Mouse (Mus musculus): ENCODE data around the gene Stap1.
A peak's percentile ranks its signal among the peaks of the same experiment; 100 is the strongest.

Gene Stap1

DNA sequence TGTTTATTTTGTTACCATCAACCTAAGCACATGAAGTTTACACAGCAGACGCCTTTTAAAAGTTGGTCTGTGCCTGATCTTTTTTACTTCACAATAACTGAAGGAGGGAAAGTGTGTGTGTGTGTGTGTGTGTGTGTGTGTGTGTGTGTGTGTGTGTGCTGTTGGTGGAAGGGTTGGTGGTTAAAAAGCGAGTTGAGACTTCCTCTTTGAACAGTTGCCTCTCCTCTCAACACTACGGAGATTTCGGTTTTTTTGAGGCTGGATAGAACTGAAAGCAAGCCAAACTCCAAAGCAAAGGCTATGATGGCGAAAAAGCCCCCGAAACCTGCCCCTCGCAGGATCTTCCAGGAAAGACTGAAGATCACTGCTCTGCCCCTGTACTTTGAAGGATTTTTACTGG lies at the start of gene Stap1:
Gene Stap1 (plus strand): TSS at position 209 of the 400 bp plus-strand sequence.
- DNase-seq = no peak

DNA sequence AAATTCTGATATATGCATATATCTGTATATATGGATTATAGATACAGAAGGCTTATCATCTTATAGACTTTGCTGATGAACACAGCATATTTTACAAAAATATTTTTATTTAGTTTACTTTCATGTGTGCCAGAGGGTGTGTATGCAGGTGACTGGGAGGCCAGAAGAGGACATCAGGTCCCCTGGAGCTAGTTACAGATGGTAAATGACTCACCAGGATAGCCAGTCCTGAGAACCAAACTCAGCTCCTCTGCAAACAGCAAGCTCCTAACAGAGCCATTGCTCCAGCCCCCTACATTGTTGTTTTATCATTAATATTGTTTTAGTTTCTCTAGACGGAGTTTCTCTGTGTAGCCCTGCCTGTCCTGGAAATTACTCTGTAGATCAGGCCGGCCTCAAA lies 41.7 kb upstream of the Stap1 start:
- no peak for DNase-seq

DNA sequence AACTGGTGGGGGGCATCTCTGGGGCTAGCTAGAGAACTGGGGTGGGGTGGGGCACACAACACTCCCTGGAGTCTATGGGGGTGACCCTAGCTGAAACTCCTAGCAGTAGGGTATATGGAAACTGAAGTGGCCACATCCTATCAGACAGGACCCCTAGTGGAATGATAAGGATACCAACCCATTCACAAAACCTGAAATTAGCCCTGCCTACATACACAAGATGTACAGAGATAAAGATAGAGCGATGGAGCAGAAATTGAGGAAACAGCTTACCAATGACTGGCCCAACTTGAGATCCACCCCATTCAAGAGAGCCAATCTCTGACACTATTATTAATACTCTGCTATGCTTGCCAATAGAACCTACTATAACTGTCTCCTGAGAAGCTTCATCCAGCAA lies 8.0 kb upstream of the Stap1 start:
- no peak for DNase-seq

DNA sequence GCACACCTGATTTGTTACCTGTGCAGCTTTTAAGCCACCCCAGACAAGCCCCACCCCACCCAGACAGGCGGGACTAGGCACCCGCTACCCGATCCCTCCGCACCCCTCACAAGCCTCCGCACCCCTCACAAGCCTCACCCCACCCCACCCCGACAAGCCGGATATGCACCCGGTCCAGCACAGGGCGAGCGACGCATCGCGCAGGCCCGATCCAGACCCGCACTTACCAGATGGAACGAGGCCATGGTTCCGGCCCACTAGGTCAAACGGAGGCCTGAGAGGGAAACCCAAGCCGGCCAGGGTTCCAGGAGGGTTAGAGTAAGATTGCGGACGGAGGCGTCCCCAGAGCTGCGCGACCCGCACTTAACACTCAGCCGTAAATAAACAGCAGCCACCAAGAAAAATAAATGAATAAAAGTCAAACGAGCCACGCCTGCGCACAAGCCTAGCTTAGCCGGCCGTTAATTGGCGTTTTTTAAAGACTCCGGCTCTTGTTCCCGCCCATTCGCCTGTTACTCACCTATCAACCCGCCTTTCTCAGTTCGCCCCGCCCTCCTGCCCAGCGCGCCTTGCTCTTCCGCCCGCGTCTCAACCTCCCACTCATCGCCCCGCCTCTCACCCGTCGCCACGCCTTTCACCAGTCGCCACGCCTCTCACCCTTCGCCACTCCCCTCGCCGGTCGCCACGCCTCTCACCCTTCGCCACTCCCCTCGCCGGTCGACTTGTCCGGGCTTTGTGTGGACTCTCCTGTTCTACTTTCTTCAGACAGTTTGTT lies 6.3 kb upstream of the Stap1 start, which contains the start of gene Cenpc1:
Gene Cenpc1 (minus strand): TSS at position 483 of the 775 bp plus-strand sequence.
- DNase-seq = peak; percentile 99

DNA sequence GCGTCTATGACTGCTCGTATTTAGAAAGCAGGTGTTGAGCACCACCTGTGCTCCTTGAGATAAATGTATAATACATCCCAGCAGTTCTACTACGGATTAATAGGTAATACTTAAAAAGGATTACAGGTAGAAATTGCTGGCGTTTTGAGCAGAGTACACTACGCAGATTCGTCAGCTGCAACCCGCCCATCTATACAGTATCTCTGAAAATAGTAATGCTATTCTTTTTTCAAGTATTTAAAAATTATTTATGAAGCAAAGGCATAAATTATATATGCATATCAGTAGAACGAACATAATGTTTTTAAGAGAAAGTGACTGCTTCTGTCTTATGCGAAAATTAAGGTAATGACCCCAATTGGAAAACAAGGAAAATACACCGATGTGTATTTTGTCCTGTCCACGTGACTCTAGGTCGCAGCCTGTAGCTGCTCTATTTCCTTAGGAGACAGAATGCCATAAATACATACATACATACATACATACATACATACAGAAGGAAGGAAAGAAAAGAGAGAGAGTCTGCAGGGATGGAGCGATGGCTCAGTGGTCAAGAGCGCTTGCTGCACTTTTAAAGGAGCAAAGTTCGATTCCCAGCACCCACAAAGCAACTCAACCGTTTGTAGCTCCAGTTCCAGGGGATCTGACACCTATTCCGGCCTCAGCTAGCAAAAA lies 5.5 kb upstream of the Stap1 start:
- no peak for DNase-seq

DNA sequence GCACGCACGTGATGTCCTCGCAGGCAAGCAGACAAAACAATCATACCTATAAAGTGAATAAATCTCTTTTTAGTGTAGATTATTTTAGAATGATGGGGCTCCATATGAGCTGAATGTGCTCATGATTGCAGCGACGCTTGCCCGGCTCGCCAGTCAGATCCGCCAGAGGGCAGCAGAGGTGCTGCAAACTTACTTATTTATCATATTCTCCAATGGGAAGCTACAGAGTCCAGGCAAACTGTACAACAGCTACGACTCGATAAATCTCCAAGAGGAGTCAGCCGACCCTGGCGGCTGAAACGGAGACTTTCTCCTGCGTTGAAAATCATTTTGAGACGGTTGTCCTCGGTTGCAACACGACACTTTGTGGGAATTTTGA lies 5.0 kb upstream of the Stap1 start:
- peak; percentile 92 for DNase-seq

DNA sequence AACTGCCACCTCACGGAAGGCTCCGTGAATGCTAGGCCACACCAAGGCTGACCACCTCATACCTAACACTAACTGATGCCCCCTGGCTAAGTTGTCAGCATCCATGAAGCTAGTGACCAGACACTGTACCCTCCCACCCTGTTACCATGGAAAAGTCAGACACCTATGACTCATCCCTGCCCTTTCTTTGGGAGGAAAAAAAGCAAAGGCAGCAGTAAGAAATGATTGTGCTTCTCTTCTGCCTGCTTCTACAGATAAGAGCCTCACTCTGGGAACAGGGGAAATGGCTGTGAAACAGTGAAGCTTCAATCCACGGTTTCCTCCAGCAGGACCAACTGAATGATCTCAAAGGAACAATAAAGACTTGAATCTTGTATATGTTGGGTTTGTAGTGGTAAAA lies 3.1 kb upstream of the Stap1 start:
- DNase-seq = no peak

DNA sequence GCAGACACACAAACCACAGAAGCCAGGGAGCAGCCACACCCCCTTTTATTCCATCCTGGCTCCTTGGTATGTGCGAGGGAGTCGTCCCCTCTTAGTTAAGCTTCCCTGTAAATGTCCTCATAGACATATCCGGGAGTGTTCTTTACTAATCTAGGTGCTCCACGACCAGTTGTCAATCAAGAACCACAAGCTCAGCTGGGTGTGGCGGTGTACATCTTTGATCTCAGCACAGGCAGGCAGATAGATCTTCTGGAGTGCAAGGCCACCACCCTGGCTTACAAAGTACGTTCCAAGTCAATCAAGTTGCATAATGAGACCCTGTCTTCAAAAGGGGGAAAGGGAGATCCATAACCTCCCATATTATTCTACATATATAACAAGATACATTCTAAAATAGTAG lies 2.4 kb upstream of the Stap1 start:
- DNase-seq = no peak

DNA sequence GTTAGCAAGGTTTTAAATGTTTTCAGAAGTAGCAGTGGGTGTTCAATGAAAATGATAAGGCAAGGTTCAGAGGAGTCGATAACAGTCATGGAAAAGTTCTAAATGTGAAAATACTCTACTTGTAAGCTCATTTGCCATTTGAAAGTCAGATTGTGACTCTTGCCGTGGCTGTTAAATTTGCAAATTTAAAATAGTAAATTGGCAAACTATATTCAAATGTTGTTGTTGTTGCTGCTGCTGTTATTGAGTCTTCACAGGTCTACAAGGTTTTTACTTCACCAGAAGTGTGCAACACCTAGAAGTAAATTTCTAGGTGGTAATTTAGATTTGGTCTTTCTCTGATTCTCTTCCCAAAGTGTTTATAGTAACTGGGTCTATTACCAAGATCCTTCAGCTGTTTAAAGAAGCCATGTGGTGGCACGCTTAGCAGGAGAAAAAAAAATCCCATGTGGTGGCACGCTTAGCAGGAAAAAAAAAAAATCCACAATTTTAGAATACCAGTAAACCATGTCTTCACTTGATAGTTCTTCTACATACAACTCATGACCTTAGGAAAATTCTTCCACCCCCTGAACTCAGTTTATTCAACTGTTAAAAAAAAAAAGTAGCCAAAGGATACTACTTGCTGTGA lies 1.3 kb downstream of the Stap1 start:
- no peak for DNase-seq

DNA sequence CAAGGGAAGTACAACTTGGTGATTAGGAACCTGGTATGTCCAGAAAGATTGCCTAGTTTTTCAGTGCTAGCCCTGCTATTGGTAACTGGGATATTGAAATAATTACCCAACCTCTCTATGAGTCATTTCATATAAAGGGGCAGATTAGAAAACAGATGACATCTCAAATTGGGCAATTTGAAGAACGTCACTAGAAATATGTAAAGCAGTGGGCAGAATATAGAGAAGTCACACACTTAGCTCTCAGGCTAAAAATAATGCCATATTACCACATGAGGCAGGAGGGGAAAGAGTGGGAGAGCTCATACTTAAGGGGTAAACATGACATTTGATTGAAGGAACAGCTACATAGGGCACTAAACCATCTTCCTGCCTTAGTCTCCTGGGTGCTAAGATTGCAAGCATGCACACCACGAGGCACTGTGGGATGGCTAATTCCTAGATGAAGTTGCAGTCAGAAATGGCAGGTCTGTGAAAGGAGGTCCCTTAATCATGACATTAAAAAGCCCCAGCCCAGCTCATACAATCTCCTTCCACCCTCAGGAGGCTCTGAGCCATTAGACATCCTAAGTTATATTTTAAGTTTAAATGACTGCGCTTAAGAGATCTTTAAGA lies 7.3 kb downstream of the Stap1 start:
- DNase-seq = no peak

DNA sequence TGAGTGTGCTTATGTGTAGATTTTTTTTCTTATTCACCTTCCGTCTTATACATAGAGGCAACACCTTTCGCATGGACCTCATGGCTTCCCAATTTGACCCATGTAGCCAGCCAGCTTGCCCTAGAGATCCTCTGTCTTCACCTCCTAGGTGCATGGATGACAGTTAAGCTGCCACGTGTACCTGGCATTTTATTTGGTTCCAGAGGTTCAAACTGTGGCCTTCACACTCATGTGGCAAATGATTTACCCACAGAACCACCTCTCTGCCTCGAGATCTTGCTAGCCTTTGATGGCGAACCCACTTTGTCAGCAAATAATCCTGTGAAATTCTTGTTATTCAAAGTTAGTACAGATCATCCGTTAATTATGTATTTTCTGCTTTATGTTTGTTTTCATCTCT lies 12.4 kb downstream of the Stap1 start:
- no peak for DNase-seq

DNA sequence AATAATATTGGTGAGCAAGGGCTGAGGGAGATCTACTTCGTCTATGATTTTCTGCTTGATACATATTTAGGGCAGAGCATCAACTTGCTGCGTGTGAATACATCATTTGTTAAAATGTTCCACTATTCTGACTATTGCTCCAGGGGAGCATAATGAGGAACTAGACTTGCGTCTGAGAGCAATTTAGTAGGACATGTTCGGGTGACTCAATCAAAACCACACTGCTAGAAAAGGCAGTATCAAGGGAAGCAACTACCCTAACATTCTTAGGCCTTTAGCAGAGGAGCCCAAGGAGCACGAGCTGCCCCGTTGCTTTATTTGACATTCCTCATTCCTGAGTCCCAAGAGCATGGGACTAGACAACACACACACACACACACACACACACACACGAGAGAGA lies 13.4 kb downstream of the Stap1 start:
- no peak for DNase-seq

DNA sequence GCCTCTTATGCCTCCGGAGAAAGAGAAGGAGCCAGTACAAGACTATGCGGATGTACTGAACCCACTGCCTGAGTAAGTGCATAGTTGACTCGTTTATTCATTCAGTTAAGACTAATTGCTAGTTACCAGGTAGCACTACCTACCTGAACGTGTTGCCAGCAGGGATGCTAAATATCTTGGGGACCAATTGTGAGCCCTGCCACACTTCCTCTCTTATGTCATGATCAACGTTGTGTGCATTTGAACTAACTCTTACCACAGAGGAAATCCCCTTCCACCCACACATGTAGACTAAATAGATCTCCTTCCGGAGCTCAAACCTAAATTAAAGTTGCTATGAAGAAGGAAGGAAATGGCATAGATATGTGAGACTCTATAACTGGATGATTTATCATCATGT lies 15.2 kb downstream of the Stap1 start:
- no peak for DNase-seq

DNA sequence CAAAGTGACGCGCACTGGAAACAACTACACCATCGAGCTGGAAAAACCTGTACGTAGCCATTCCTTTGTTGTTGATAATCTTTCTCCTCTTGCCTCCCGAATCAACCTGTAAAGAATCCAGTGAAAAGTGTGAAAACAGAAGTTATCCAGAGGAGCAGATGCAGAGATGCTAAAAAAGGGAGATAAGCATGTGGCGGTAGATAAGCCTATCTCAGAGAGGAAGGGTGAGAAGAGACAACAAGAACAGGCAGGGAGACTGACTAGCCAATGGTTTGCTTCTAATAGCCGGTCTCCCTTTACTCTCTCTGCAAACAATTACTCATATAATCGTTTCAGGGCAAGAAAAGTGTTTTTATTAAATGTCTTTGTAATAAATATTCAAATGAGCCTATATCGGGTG lies 23.2 kb downstream of the Stap1 start:
- no peak for DNase-seq

DNA sequence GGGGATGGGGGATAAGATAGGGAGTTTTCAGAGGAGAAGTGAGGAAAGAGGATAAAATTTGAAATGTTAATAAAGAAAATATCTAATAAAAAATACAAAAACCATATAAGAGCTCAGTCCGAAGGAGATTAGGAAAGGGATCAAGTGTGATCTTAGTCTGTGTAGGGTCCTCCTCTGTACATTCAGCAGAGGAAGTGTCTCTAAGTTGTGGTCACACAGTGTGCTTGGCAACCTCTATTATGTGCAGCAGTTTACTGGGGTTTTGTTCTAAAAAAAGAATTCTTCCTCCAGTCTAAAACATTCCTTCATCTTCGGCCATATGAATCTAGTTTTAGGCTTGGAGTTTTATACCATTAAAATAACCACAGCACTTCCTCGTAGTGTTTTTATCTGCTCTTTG lies 27.4 kb downstream of the Stap1 start:
- DNase-seq = no peak

DNA sequence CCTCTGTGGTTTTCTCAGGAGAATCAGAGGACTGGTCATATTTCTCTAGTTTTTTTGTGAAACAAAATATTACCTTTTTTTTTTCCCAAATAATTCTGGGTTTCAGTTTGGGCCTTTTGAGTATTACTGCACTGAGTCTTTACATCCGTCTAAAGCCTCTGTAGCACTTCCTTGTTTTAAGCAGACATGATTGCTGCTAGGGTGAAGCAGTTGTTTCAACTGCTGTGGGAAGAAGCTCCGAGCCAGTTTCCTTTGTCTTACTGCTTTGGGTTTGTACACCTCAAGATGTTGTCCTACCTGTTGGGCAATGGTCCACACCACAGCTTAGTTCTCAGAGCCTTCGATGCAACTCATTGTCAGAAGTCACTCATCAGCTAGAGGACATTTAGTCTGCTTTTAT lies 29.1 kb downstream of the Stap1 start:
- DNase-seq = no peak

DNA sequence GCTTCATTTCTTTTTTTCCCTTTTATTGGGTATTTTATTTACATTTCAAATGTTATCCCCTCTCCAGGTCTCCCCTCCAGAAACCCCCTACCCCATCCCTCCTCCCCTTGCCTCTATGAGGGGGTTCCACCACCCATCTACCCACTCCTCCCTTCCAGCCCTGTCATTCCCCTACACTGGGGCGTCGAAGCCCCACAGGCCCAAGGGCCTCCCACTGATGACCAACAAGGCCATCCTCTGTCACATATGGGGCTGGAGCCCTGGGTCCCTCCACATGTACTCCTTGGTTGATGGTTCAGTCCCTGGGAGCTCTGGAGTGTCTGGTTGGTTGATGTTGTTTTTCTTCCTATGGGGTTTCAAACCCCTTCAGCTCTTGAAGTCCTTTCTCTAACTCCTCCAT lies 30.6 kb downstream of the Stap1 start:
- DNase-seq = no peak

DNA sequence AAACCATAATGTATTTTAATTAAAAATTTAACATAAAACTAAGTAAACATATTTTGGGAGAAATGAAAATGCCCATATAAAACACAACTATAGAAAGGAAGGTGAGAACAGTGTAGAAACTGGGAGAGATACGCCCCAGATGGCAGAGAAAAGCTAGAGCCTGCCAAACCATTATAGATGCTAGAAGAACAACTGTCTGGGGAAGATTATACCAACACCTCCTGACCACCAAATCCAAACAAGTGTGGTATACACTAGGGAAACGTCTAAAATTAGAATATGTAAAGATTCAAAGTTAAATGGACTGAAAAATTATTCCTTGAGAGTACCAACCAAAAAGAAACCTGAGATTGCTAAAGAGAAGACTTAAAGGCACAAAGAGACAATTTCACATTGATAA lies 35.1 kb downstream of the Stap1 start:
- no peak for DNase-seq

DNA sequence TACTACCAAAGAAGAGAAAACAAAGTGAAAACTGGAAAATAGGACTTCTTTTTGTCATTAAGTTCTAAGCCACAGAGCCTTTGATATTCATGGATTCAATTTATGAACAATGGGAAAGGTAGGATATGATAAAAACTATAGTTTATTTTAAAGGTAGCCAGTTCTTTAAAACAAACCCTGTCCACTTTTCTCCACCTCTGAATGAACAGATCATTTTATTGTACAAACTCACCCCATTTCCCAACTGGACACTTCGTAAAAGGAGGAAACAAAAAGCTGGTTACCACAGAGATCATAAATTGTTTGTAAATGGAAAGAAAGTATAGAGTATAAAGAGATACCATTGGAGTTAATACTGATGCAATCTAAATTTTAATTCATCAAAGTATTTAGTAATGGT lies 39.5 kb downstream of the Stap1 start:
- no peak for DNase-seq

DNA sequence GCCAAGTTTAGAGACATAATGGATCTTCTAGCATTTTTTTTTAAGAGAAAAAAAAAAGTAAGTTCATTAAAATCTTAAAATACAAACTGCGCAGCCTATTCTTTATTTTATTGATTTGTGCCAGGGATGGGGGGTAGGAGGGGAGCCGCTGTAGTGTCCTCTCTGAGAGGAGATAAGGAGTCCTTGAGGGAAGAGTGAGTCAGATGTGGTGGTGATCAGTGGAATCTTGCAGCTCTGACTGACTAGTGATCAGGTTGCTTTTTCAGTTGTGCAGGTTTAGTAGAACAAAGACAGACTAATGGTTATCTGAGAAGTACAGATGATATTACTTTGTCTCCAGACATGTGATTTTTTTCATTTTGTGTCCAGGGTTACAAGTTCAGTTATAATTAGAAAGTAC lies 41.5 kb downstream of the Stap1 start:
- DNase-seq = no peak

DNA sequence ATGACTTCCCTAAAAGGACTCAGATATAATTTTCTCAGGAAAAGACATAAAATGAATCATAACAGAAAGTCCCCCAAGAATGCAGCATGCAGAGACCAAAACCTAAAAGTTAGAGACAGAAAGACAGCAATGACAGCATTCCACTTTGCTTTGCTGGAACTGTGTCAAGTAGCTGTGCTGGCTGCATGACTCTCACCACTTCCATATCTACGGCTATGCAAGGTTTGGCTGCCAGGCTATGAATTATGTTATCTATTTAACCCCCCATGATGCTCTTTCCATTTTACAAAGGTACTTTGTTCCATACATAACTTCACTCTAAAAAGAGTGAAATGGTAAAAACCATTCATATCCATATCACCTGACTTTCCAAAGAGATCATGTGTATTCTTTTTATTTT lies 42.5 kb downstream of the Stap1 start:
- no peak for DNase-seq

DNA sequence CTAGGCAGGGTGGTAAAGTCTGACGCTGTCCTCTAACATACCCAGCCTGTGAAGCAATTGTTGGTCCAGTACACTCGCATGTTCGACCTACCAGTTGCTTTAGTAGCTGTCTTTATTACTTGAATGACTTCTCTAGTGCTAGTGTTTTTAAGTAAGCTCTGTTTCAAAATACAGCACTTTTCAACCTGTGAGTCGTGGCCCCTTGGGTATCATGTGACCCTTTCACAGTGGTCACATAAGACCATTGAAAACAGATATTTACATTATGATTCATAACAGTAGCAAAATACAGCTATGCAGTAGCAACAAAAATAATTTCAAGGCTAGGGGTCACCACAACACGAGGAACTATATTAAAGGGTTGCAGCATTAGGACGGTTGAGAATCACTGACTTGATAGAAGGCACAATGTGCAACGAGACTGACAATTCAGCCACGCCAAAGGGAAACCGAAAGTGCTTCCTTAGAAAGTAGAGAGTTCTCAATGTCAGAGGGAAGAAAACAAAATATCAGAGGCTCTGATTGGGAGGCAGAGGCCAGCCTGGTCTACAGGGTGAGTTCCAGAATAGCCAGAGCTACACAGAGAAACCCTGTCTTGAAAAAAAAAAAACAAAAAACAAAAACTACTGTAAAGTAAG lies 47.0 kb downstream of the Stap1 start:
- no peak for DNase-seq

DNA sequence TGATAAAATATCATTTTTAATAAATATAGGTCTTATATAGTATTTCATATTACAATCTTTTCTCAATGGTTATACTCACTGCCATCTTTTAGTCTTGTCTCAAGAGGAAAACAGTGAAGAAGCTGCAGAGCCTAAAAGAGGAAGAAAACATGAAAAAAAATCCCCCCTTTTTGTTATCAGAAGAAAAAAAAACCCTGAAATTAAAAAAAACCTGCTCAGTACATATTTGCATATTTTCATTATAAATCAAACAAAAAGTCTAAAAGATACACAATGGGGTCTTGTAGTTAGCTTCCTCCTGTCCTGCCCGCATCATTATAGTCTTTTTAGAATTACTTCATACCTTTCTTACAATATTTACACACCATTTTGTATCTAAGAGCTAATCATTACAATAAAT lies 57.2 kb downstream of the Stap1 start:
- DNase-seq = no peak

Measured in lung, postnatal 10 days (tissue).